Mouse (Mus musculus) olfactory bulb, adult 2 months (tissue): Measurements from ENCODE around the gene Arpp21.

ENCODE experiments used
- CTCF ChIP-seq: fragments of 200-500 bp; IDR thresholded peaks from 2 replicates; pipeline ENCODE4 v1.5.1; 2012; ENCODE audit warnings: low read depth, mild to moderate bottlenecking, low read length, moderate library complexity; ENCODE audit not compliant: insufficient read depth
- POLR2A ChIP-seq: fragments of 200-500 bp; IDR thresholded peaks from 2 replicates; pipeline ENCODE4 v1.6.1; 2012; ENCODE audit warnings: mild to moderate bottlenecking, low read depth, low read length, moderate library complexity; ENCODE audit not compliant: insufficient read depth

- TF ChIP-seq CTCF (no peak), POLR2A (no peak)
Measured at GRCm38 (mm10) chr9:112236551-112236950, 813 bp upstream of the Arpp21 start.
